Mouse (Mus musculus) limb, embryonic 12.5 days (tissue): Measurements from ENCODE around the gene Ccdc141. TPM values are rescaled to one million over a fixed set of nuclear protein-coding genes. Genes with fewer than 3 reads are reported as not detected.

Experiments used
- ATAC-seq: fragments of 200-750 bp; cut with Nextera tagmentation; 2 replicates; pipeline ENCODE4 v1.8.0; 2017; ENCODE audit warnings: low read depth, moderate TSS enrichment; ENCODE audit not compliant: insufficient number of reproducible peaks, insufficient read depth, low FRiP score, low TSS enrichment
- H3K27ac ChIP-seq: fragments of 300-500 bp; sonication (generic); 2 replicates; pipeline ENCODE4 v1.5.1; 2016; ENCODE audit warnings: mild to moderate bottlenecking, moderate library complexity
- H3K27me3 ChIP-seq: fragments of 300-500 bp; sonication (generic); 2 replicates; pipeline ENCODE4 v1.6.1; 2016; ENCODE audit warnings: mild to moderate bottlenecking, moderate library complexity
- H3K36me3 ChIP-seq: fragments of 300-500 bp; sonication (generic); 2 replicates; pipeline ENCODE4 v1.6.1; 2016; ENCODE audit warnings: mild to moderate bottlenecking, moderate library complexity
- H3K4me1 ChIP-seq: fragments of 300-500 bp; sonication (generic); replicated peaks from 2 replicates; pipeline ENCODE4 v1.6.1; 2016
- H3K4me2 ChIP-seq: fragments of 300-500 bp; sonication (generic); 2 replicates; pipeline ENCODE4 v1.6.1; 2016; ENCODE audit warnings: mild to moderate bottlenecking, moderate library complexity
- H3K4me3 ChIP-seq: fragments of 300-500 bp; sonication (generic); replicated peaks from 2 replicates; pipeline ENCODE4 v1.5.1; 2016; ENCODE audit warnings: mild to moderate bottlenecking
- H3K9ac ChIP-seq: fragments of 300-500 bp; sonication (generic); replicated peaks from 2 replicates; pipeline ENCODE4 v1.6.1; 2016; ENCODE audit warnings: mild to moderate bottlenecking, moderate library complexity
- H3K9me3 ChIP-seq: fragments of 300-500 bp; sonication (generic); 2 replicates; pipeline ENCODE4 v1.6.1; 2016; ENCODE audit warnings: mild to moderate bottlenecking, moderate library complexity
- whole genome bisulfite sequencing: fragments of 180-500 bp; shearing (Covaris S2); methylation state at CpG from one replicate; pipeline ENCODE4 v1.1.7; 2016; 5-methylcytosine and 5-hydroxymethylcytosine counted together
- polyA plus RNA-seq: library from polyadenylated mRNA; unstranded; fragments of >200 nt; fragmentation: Nextera tagmentation; extraction: Ambion mirVana; gene quantifications from 2 replicates; pipeline ENCODE4 v1.2.1, GENCODE M21; 2016

Ccdc141 gene
- polyA plus RNA-seq, 1 experiment from 2014 or later = 12.3 TPM

GRCm38 (mm10) chr2:77190301-77190700, 19.9 kb upstream of the Ccdc141 start:
- no peak overlapping the region for H3K4me2 ChIP-seq
- 93% methylated on average over 3 of the region's 3 CpGs for WGBS
- no peak overlapping the region for H3K4me3 ChIP-seq
- H3K4me1 ChIP-seq = no peaks in the 10 kb centered on the region
- H3K9ac ChIP-seq = no peak overlapping the region
- peaks cover 71% of the 10 kb centered on the region for H3K36me3 ChIP-seq
- H3K27me3 ChIP-seq = no peaks in the 10 kb centered on the region
- no peak overlapping the region for H3K27ac ChIP-seq
- no peak for ATAC-seq
- no peaks in the 10 kb centered on the region for H3K9me3 ChIP-seq

DNA sequence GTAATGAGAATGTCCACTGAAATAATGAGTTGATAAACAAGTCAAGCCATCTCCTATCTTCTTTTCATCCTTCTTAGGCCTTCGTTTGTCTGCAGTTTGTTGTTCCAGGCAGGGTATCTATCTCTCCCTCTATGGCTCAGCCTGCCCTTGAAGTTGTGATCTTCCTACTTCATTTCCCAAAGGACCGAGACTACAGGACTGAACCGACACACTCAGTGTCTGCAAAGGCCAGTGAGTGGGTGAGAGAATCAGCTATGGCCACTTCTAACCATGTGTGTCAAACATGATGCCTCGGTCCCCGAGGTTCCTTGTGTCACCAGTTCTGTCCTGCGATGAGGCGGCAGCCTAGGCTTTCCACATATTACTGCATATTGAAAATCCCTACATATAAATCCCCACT, 19.2 kb upstream of the Ccdc141 start:
- 93% methylated on average over 7 of the region's 7 CpGs for WGBS
- ATAC-seq = no peak
- peaks cover 69% of the 10 kb centered on the region for H3K36me3 ChIP-seq

DNA sequence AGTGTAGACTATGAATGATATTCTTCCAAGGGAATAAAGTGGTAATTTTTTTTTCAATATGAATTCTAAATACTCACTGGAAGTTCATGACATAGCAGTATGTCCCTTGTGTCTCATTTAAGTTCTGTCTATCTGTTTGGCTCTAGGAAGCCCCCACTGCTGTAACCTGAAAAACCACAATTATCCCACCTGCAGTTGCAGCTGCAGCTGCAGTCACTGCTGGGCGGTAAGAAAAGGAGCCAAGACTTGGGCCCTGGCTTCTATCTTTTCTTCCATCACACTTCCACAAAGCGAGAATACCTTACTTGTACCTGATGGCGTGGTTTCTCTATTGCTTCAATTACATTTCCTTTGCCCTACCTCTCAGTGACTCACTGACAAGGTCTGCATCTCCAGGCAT, 17.1 kb upstream of the Ccdc141 start:
- H3K27ac ChIP-seq = no peak overlapping the region
- 86% methylated on average over 3 of the region's 3 CpGs for WGBS
- no peak overlapping the region for H3K4me2 ChIP-seq
- H3K4me1 ChIP-seq = no peaks in the 10 kb centered on the region
- H3K4me3 ChIP-seq = no peak overlapping the region
- H3K9me3 ChIP-seq = no peaks in the 10 kb centered on the region
- no peak for ATAC-seq
- H3K9ac ChIP-seq = no peak overlapping the region
- H3K27me3 ChIP-seq = no peaks in the 10 kb centered on the region
- peaks cover 60% of the 10 kb centered on the region for H3K36me3 ChIP-seq

More for the DNA sequence above, 19.2 kb upstream of the Ccdc141 start:
- H3K4me3 ChIP-seq = no peak overlapping the region
- H3K9me3 ChIP-seq = no peaks in the 10 kb centered on the region
- no peak overlapping the region for H3K4me2 ChIP-seq
- H3K27ac ChIP-seq = no peak overlapping the region
- no peaks in the 10 kb centered on the region for H3K4me1 ChIP-seq
- no peak overlapping the region for H3K9ac ChIP-seq
- no peaks in the 10 kb centered on the region for H3K27me3 ChIP-seq

DNA sequence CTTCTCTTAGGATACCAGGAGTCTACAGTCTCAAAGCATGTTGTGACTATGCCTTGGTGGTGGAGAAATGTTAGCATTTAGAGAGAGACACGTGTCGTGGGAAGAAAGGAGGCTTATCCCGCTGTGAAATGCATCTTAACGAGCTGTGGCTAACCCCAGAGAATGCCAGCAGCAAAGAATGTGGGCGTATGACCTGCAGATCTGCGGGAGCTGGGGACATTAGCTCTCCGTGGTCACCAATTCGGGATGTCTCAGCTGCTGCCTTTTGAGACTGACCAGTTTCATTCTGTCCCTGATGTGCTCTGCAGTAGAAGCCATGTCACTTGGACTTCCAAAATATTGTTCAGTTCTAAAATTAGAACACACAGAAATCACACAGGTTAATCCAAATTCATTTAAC, 16.5 kb upstream of the Ccdc141 start:
- Histone ChIP-seq H3K4me1 (no peaks in the 10 kb centered on the region), H3K36me3 (peaks cover 55% of the 10 kb centered on the region), H3K27ac (no peak overlapping the region), H3K27me3 (no peaks in the 10 kb centered on the region), H3K9me3 (no peaks in the 10 kb centered on the region), H3K4me2 (no peak overlapping the region), H3K9ac (no peak overlapping the region), H3K4me3 (no peak overlapping the region)
- 75% methylated on average over 8 of the region's 8 CpGs for WGBS
- no peak for ATAC-seq

GRCm38 (mm10) chr2:77184049-77184571, 13.7 kb upstream of the Ccdc141 start:
- H3K36me3 ChIP-seq = peaks cover 32% of the 10 kb centered on the region
- H3K27ac ChIP-seq = no peak overlapping the region
- no peak overlapping the region for H3K4me3 ChIP-seq
- no peaks in the 10 kb centered on the region for H3K9me3 ChIP-seq
- ATAC-seq = no peak
- WGBS = 88% methylated on average over 8 of the region's 8 CpGs
- no peak overlapping the region for H3K9ac ChIP-seq
- H3K4me2 ChIP-seq = no peak overlapping the region
- H3K4me1 ChIP-seq = no peaks in the 10 kb centered on the region
- no peaks in the 10 kb centered on the region for H3K27me3 ChIP-seq

GRCm38 (mm10) chr2:77183646-77184045, 13.2 kb upstream of the Ccdc141 start:
- H3K4me2 ChIP-seq = no peak overlapping the region
- 99% methylated on average over 2 of the region's 2 CpGs for WGBS
- no peak overlapping the region for H3K4me3 ChIP-seq
- H3K9me3 ChIP-seq = no peaks in the 10 kb centered on the region
- H3K4me1 ChIP-seq = no peaks in the 10 kb centered on the region
- H3K36me3 ChIP-seq = peaks cover 32% of the 10 kb centered on the region
- no peak for ATAC-seq
- H3K27ac ChIP-seq = no peak overlapping the region
- no peak overlapping the region for H3K9ac ChIP-seq
- H3K27me3 ChIP-seq = no peaks in the 10 kb centered on the region

DNA sequence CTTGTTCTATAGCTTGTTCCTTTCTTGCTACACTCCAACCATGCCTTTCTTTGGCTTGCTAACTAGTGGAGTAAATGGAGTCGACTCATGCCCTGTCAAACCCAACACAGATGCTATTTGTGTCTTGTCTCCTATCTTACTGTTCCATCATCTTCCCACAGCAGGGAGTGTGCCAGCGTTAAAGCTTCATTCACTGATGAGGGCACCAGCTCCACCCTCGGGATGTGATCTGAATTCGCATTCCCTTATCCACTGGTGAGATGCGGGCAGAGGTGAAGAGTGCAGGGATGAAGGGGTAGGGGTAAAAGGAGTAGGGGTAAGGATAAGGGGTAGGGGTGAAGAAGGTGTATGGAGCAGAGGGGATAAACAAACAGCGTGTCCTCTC, 12.6 kb upstream of the Ccdc141 start:
- no peak overlapping the region for H3K4me3 ChIP-seq
- WGBS = 85% methylated on average over 6 of the region's 6 CpGs
- peaks cover 27% of the 10 kb centered on the region for H3K36me3 ChIP-seq
- no peak overlapping the region for H3K9ac ChIP-seq
- no peak overlapping the region for H3K27ac ChIP-seq
- no peaks in the 10 kb centered on the region for H3K4me1 ChIP-seq
- H3K9me3 ChIP-seq = no peaks in the 10 kb centered on the region
- H3K4me2 ChIP-seq = no peak overlapping the region
- no peaks in the 10 kb centered on the region for H3K27me3 ChIP-seq
- no peak for ATAC-seq

DNA sequence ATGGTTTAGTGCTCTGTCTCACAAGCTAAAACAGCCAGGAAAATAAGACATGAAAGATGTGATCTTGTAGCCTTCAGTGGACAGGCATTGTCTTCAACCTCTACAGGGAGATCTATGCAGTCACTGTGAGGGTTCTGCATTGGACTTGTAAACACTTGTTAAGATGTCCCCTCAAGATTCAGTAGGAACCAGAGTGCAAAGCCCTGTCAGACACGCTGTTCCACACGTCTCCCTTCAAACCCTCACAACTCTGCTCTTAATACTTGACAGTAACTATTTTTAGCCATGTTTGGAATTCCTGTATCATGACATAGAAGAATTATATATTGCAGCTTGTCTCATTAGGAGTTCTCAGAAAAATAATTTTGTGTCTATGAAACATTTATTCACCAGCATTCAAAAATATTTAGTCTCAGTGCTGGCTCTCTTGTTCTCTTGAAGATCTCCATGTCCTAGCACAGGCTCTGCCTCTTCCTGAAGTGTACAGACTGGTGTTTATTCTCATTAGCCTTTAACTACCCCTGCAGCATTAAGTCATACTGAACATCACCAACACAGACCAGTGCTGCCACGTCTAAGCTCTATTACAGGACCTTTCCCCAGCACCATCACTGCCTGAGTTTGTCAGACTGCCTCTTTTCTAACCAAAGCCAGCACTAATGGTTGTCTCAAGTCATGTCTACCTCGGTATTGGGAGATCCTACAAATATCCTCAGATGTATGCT, 12.0 kb upstream of the Ccdc141 start:
- 0 out of 2 replicates have a peak, but pooled peaks cover 2% of the 10 kb centered on the region for H3K4me1 ChIP-seq
- no peak overlapping the region for H3K4me3 ChIP-seq
- ATAC-seq = no peak
- H3K9ac ChIP-seq = no peak overlapping the region
- no peak overlapping the region for H3K4me2 ChIP-seq
- peaks cover 22% of the 10 kb centered on the region for H3K36me3 ChIP-seq
- no peak overlapping the region for H3K27ac ChIP-seq
- H3K27me3 ChIP-seq = no peaks in the 10 kb centered on the region
- no peaks in the 10 kb centered on the region for H3K9me3 ChIP-seq
- WGBS = 83% methylated on average over 4 of the region's 4 CpGs

GRCm38 (mm10) chr2:77177472-77177871, 7.0 kb upstream of the Ccdc141 start:
- no peak overlapping the region for H3K4me2 ChIP-seq
- ATAC-seq = no peak

GRCm38 (mm10) chr2:77176413-77176812, 6.0 kb upstream of the Ccdc141 start:
- WGBS = 60% methylated on average over 10 of the region's 10 CpGs
- H3K9ac ChIP-seq = no peak overlapping the region
- no peak for ATAC-seq
- H3K4me3 ChIP-seq = no peak overlapping the region
- H3K9me3 ChIP-seq = no peaks in the 10 kb centered on the region
- H3K36me3 ChIP-seq = no peaks in the 10 kb centered on the region
- H3K27me3 ChIP-seq = peaks cover 3% of the 10 kb centered on the region; the same call in 1 of the 2 replicates
- H3K4me1 ChIP-seq = peaks cover 21% of the 10 kb centered on the region
- H3K27ac ChIP-seq = no peak overlapping the region
- H3K4me2 ChIP-seq = no peak overlapping the region

More at GRCm38 (mm10) chr2:77177472-77177871, 7.0 kb upstream of the Ccdc141 start:
- Histone ChIP-seq H3K4me1 (peaks cover 11% of the 10 kb centered on the region; the same call in 1 of the 2 replicates), H3K36me3 (no peaks in the 10 kb centered on the region), H3K9me3 (no peaks in the 10 kb centered on the region), H3K27me3 (no peaks in the 10 kb centered on the region), H3K4me3 (no peak overlapping the region), H3K9ac (no peak overlapping the region), H3K27ac (no peak overlapping the region)
- 40% methylated on average over 2 of the region's 2 CpGs for WGBS

- no peak for ATAC-seq
- H3K27ac ChIP-seq = no peak overlapping the region
Measured at GRCm38 (mm10) chr2:77175411-77175810, 5.0 kb upstream of the Ccdc141 start.

DNA sequence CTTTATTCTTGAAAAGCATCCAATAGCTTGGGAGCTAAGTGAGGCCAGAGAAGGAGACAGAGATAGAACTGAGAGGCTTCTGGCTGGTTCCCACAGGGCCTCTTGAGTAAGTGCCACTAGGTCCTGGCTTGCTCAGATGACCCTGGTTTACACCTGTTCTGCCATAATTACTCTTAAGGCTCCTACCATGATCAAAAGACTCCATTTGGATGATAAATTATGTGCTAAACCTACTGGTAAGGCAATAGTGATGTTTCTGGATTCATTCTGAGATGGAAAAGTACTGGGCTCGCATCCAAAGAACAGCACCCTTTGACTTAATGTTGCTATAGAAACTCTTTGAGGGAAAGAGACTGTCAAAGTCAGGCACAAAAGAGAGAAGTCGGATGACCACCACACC, 3.9 kb upstream of the Ccdc141 start:
- WGBS = 66% methylated on average over 2 of the region's 2 CpGs
- H3K4me2 ChIP-seq = no peak overlapping the region
- no peak for ATAC-seq
- no peaks in the 10 kb centered on the region for H3K9me3 ChIP-seq
- no peak overlapping the region for H3K9ac ChIP-seq
- peaks cover 3% of the 10 kb centered on the region; the same call in 1 of the 2 replicates for H3K27me3 ChIP-seq
- peaks cover 35% of the 10 kb centered on the region for H3K4me1 ChIP-seq
- H3K36me3 ChIP-seq = no peaks in the 10 kb centered on the region
- H3K4me3 ChIP-seq = no peak overlapping the region
- H3K27ac ChIP-seq = no peak overlapping the region

More at GRCm38 (mm10) chr2:77175411-77175810, 5.0 kb upstream of the Ccdc141 start:
- Histone ChIP-seq H3K27me3 (peaks cover 3% of the 10 kb centered on the region; the same call in 1 of the 2 replicates), H3K4me3 (no peak overlapping the region), H3K9me3 (no peaks in the 10 kb centered on the region), H3K36me3 (no peaks in the 10 kb centered on the region), H3K4me2 (no peak overlapping the region), H3K4me1 (peaks cover 28% of the 10 kb centered on the region), H3K9ac (no peak overlapping the region)
- 60% methylated on average over 7 of the region's 7 CpGs for WGBS
